Mouse (Mus musculus): ENCODE measurements around the gene Tfe3. TPM values are rescaled to one million over a fixed set of nuclear protein-coding genes. Genes with fewer than 3 reads are reported as not detected.
A peak's percentile ranks its signal among the peaks of the same experiment; 100 is the strongest.
"Not testable (repeated sequence)": the region's sequence is repeated elsewhere in the genome, so short reads cannot be mapped to it uniquely, and the experiment has no call there.

The Tfe3 gene
- polyA plus RNA-seq, 1 experiment from 2014 or later: 21.9 TPM

DNA sequence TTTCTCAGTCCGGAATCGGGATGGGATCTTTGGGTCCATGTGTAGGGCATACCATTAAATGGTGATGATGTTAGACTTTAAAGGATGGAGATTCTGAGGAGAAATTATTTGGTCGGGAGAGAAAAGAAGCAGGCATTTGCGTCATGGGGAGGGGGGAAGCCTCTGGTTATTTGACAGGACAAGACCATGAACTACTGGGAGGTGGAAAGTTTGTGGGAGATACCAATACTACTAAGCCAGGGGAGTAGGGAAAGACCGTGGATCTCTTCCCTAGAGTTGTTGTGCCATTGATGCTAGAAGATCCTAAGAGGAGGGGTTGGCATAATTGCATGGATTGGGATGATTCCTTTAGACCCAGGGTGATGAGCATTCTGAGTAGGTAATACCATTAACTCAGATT, 27.9 kb downstream of the Tfe3 start:
- 18% methylated on average over 5 of the region's 5 CpGs for WGBS
- peaks cover 6% of the 10 kb centered on the region for H3K4me1 ChIP-seq (replicated peaks; ENCODE audit: control insufficient read depth, insufficient read depth, low read length)
- 0 out of 2 replicates have a peak, but pooled peaks have one; percentile 5 for ATAC-seq

DNA sequence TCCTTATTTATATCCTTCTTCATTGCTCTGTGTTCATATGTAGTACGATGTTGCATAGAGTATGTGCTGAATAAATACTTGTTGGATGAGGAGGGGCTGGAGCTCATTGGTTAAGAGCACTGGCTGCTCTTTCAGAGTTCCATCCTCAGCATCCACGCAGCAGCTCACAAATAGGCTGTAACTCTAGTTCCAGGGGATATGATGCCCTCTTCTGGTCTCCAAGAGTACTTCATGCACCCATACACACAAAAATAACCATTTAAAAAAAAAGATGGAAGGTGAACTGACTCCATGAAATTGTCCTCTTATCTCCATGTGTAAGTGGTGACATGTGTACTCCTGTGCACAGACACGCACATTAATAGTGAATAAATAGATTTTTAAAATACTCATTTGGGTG, 31.0 kb downstream of the Tfe3 start:
- no peak overlapping the region for H3K4me2 ChIP-seq (ENCODE audit: low read length)
- no peak overlapping the region for H3K9ac ChIP-seq (replicated peaks; ENCODE audit: low read depth, low read length)
- WGBS: 40% methylated on average over 3 of the region's 3 CpGs
- no peaks in the 10 kb centered on the region for H3K27me3 ChIP-seq (replicated peaks; ENCODE audit: control insufficient read depth, insufficient read depth, low read length)
- no peak for ATAC-seq
- H3K27ac ChIP-seq (ENCODE audit: low read length): no peak overlapping the region
- peaks cover 6% of the 10 kb centered on the region for H3K4me1 ChIP-seq (replicated peaks; ENCODE audit: control insufficient read depth, insufficient read depth, low read length)
- no peak overlapping the region for H3K4me3 ChIP-seq (replicated peaks; ENCODE audit: low read length)
- no peaks in the 10 kb centered on the region for H3K9me3 ChIP-seq (ENCODE audit: control insufficient read depth, low read length)
- H3K36me3 ChIP-seq (ENCODE audit: control insufficient read depth, insufficient read depth): no peaks in the 10 kb centered on the region

More for the DNA sequence above, 27.9 kb downstream of the Tfe3 start:
- no peak overlapping the region for H3K27ac ChIP-seq (ENCODE audit: low read length)
- H3K36me3 ChIP-seq (ENCODE audit: control insufficient read depth, insufficient read depth): no peaks in the 10 kb centered on the region
- H3K27me3 ChIP-seq (replicated peaks; ENCODE audit: control insufficient read depth, insufficient read depth, low read length): no peaks in the 10 kb centered on the region
- peak overlapping the region; percentile 62 for H3K4me3 ChIP-seq (replicated peaks; ENCODE audit: low read length)
- peak overlapping the region; percentile 72 for H3K4me2 ChIP-seq (ENCODE audit: low read length)
- peak overlapping the region; percentile 63 for H3K9ac ChIP-seq (replicated peaks; ENCODE audit: low read depth, low read length)
- H3K9me3 ChIP-seq (ENCODE audit: control insufficient read depth, low read length): no peaks in the 10 kb centered on the region

DNA sequence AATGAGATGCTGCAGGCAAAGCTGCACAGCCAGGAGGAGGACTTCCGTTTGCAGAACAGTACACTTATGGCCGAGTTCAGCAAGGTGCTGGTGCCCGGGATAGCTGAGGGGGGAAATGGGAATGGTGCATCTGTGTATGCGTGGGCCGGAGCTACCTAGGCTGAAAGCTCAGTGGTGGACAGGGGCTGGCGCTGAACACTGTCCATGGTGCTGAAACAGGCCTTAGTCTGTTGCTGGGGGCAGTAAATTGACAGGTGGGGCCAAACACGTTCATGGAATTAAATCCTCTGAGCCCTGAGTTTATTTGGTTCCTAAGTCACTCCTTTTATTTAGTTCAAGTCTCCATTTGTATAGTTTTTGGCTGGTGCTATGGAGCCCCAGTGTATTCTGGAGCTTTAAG, 32.7 kb downstream of the Tfe3 start:
- H3K27ac ChIP-seq (ENCODE audit: low read length): no peak overlapping the region
- no peaks in the 10 kb centered on the region for H3K9me3 ChIP-seq (ENCODE audit: control insufficient read depth, low read length)
- no peak overlapping the region for H3K4me3 ChIP-seq (replicated peaks; ENCODE audit: low read length)
- no peak overlapping the region for H3K4me2 ChIP-seq (ENCODE audit: low read length)
- peaks cover 6% of the 10 kb centered on the region for H3K4me1 ChIP-seq (replicated peaks; ENCODE audit: control insufficient read depth, insufficient read depth, low read length)
- no peak overlapping the region for H3K9ac ChIP-seq (replicated peaks; ENCODE audit: low read depth, low read length)
- ATAC-seq: no peak
- H3K27me3 ChIP-seq (replicated peaks; ENCODE audit: control insufficient read depth, insufficient read depth, low read length): no peaks in the 10 kb centered on the region
- 45% methylated on average over 7 of the region's 7 CpGs for whole genome bisulfite sequencing
- H3K36me3 ChIP-seq (ENCODE audit: control insufficient read depth, insufficient read depth): peaks cover 3% of the 10 kb centered on the region; the same call in 1 of the 2 replicates

DNA sequence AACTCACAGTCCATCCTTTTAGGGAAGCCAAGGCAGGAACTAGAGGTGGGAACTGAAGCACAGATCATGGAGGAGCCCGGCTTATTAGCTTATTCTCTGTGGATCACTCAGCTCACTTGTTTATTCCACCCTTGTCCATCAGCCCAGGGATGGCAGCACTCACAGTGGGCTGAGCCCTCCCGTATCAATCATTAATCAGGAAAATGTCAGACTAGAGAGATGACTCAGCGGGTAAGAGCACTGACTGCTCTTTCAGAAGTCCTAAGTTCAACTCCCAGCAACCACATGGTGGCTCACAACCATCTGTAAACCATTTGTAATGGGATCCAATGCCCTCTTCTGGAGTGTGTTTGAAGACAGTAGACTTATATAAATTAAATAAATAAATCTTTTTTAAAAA, 35.0 kb downstream of the Tfe3 start:
- Histone ChIP-seq H3K4me3 (replicated peaks; ENCODE audit: low read length) (no peak overlapping the region), H3K27me3 (replicated peaks; ENCODE audit: control insufficient read depth, insufficient read depth, low read length) (no peaks in the 10 kb centered on the region), H3K4me2 (ENCODE audit: low read length) (no peak overlapping the region), H3K4me1 (replicated peaks; ENCODE audit: control insufficient read depth, insufficient read depth, low read length) (no peaks in the 10 kb centered on the region), H3K36me3 (ENCODE audit: control insufficient read depth, insufficient read depth) (peaks cover 4% of the 10 kb centered on the region; the same call in 1 of the 2 replicates), H3K9me3 (ENCODE audit: control insufficient read depth, low read length) (no peaks in the 10 kb centered on the region), H3K9ac (replicated peaks; ENCODE audit: low read depth, low read length) (no peak overlapping the region), H3K27ac (ENCODE audit: low read length) (no peak overlapping the region)
- ATAC-seq: no peak
- WGBS: 84% methylated on average over 3 of the region's 3 CpGs

DNA sequence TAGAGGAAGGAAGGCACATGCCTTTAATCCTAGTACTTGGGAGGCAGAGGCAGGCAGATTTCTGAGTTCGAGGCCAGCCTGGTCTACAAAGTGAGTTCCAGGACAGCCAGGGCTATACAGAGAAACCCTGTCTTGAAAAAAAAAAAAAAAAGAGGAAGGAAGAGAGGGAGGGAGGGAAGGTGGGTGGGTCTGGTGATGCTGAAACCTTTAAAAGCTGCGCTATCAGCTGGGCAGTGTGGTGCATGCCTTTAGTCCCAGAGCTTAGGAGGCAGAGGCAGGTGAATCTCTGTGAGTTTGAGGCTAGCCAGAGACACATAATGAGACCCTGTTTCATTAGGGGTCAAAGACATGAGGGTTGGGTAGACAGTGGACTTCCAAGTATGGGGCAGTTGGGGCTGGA, 39.8 kb downstream of the Tfe3 start:
- not testable (repeated sequence) for H3K4me2 ChIP-seq (ENCODE audit: low read length); H3K9me3 ChIP-seq (ENCODE audit: control insufficient read depth, low read length); H3K27ac ChIP-seq (ENCODE audit: low read length); H3K27me3 ChIP-seq (replicated peaks; ENCODE audit: control insufficient read depth, insufficient read depth, low read length); H3K4me3 ChIP-seq (replicated peaks; ENCODE audit: low read length); H3K36me3 ChIP-seq (ENCODE audit: control insufficient read depth, insufficient read depth); H3K4me1 ChIP-seq (replicated peaks; ENCODE audit: control insufficient read depth, insufficient read depth, low read length); H3K9ac ChIP-seq (replicated peaks; ENCODE audit: low read depth, low read length); ATAC-seq
- WGBS: 91% methylated on average over 2 of the region's 2 CpGs

DNA sequence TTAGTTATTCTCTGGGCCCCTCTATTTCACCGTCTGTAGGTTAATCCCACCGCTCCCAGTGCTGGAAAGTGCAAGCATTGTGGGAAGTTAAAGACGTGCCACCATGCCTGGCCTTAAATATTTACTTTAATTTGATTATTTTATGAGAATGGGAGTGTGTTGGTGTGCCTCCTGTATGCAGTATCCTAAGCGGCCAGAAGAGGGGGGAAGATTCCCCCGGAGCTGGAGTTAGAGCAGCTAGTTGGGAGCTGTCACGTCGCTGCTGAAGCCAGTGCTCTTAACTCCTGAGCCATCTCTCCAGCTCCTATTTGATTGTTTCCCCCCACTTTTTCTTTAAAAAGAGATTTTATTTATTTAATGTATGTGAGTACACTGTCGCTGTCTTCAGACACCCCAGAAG, 52.7 kb downstream of the Tfe3 start:
- not testable (repeated sequence) for H3K9ac ChIP-seq (replicated peaks; ENCODE audit: low read depth, low read length); H3K36me3 ChIP-seq (ENCODE audit: control insufficient read depth, insufficient read depth); H3K4me2 ChIP-seq (ENCODE audit: low read length); H3K4me1 ChIP-seq (replicated peaks; ENCODE audit: control insufficient read depth, insufficient read depth, low read length); H3K4me3 ChIP-seq (replicated peaks; ENCODE audit: low read length); H3K9me3 ChIP-seq (ENCODE audit: control insufficient read depth, low read length); ATAC-seq; H3K27ac ChIP-seq (ENCODE audit: low read length); H3K27me3 ChIP-seq (replicated peaks; ENCODE audit: control insufficient read depth, insufficient read depth, low read length)
- WGBS: 58% methylated on average over 8 of the region's 8 CpGs

DNA sequence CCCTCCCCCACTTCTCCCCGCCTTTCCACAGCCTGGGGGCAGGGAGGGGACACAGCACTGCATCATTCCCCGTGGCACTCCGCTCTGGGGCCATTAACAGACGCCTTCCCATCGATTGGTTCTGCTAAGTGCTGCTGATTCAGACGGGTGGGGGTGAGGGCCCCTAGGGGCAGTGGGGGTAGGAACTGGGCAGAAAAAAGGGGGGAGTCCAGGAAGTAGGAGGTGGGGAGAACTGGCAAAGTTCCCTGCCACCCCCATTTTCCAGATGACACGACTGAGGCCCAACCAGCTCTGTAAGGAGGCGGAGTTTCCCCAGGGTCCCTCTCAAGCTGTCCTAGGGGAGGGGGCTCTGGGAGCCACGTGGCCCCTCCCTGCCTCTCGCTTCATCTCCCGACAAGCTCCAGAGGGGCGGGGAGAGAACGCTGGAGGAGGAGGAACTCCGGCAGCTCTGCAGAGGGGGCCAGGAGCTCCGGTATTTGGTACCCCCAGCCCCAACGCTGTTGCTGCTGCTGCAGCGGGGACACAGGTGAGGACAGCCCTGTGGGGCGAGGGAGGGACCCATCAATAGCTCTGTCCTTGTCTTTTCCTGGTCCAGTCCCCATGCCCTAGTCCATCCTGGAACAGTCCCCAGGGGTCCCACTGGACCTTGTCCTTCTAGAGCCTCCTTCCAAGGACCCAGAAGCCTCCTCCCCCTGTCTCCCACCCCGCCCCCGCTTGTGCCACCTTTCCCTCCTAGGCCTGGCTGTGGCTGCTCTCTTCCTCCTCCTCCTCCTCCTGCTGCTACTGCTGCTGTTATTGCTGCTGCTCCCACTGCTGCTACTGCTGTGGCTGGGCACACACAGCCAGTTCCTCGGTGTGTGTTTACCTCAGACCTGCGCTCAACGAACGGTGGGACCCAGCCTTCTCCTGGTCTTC, 59.8 kb downstream of the Tfe3 start, which contains the start of gene Kcnd1:
Gene Kcnd1 (plus strand): TSS at position 425 of the 915 bp plus-strand sequence.
- Histone ChIP-seq H3K9ac (replicated peaks; ENCODE audit: low read depth, low read length) (peak within 1 kb of the TSS; percentile 61), H3K27me3 (replicated peaks; ENCODE audit: control insufficient read depth, insufficient read depth, low read length) (no peaks in the 10 kb centered on the region), H3K27ac (ENCODE audit: low read length) (no peak within 1 kb of the TSS), H3K9me3 (ENCODE audit: control insufficient read depth, low read length) (no peaks in the 10 kb centered on the region), H3K36me3 (ENCODE audit: control insufficient read depth, insufficient read depth) (peaks cover 2% of the 10 kb centered on the region; the same call in 1 of the 2 replicates), H3K4me2 (ENCODE audit: low read length) (peak within 1 kb of the TSS; percentile 49), H3K4me3 (replicated peaks; ENCODE audit: low read length) (peak within 1 kb of the TSS; percentile 45), H3K4me1 (replicated peaks; ENCODE audit: control insufficient read depth, insufficient read depth, low read length) (0 out of 2 replicates have a peak, but pooled peaks cover 3% of the 10 kb centered on the region)
- WGBS: 27% methylated on average over 19 of the region's 24 CpGs
- peak; percentile 79 for ATAC-seq

MicroRNAs within 50 kb of the gene (microRNA counts, 519-probe panel; counts per million panel counts)
- microRNA mmu-miR-1198: 2,625 counts per million, percentile 67 among the panel's probes with 10 or more counts

Small RNA genes lying within 50 kb of the gene (microRNA-seq; reads per million reads assigned to microRNA genes)
- 50.3 reads per million, percentile 44 among the genes with 10 or more reads in this experiment for gene Mir1198

Other genes with a start within 250 kb of the Tfe3 start
- 0.11 and 0.16 TPM in 2 replicates for gene Foxp3, start 188.9 kb upstream of the Tfe3 start, polyA plus RNA-seq (2015; fragmentation: Nextera tagmentation; extraction: Ambion mirVana)
- 4.1 and 4.6 TPM in 2 replicates for gene Ppp1r3f, start 188.3 kb upstream of the Tfe3 start, polyA plus RNA-seq (2015; fragmentation: Nextera tagmentation; extraction: Ambion mirVana)
- 40.5 and 43.9 TPM in 2 replicates for gene Ccdc22, start 157.0 kb upstream of the Tfe3 start, polyA plus RNA-seq (2015; fragmentation: Nextera tagmentation; extraction: Ambion mirVana)
- gene Cacna1f, start 155.5 kb upstream of the Tfe3 start, polyA plus RNA-seq (2015; fragmentation: Nextera tagmentation; extraction: Ambion mirVana): 0.06 and 0.16 TPM in 2 replicates
- gene Syp, start 124.1 kb upstream of the Tfe3 start, polyA plus RNA-seq (2015; fragmentation: Nextera tagmentation; extraction: Ambion mirVana): 120 and 161 TPM in 2 replicates
- 1.5 and 1.6 TPM in 2 replicates for gene Prickle3, start 105.3 kb upstream of the Tfe3 start, polyA plus RNA-seq (2015; fragmentation: Nextera tagmentation; extraction: Ambion mirVana)
- gene Plp2, start 91.2 kb upstream of the Tfe3 start, polyA plus RNA-seq (2015; fragmentation: Nextera tagmentation; extraction: Ambion mirVana): 35.1 and 41.7 TPM in 2 replicates
- gene Magix, start 81.3 kb upstream of the Tfe3 start, polyA plus RNA-seq (2015; fragmentation: Nextera tagmentation; extraction: Ambion mirVana): 0.19 and 0.61 TPM in 2 replicates
- gene Gpkow, start 65.4 kb upstream of the Tfe3 start, polyA plus RNA-seq (2015; fragmentation: Nextera tagmentation; extraction: Ambion mirVana): 53.2 and 53.5 TPM in 2 replicates
- gene Wdr45, start 48.2 kb upstream of the Tfe3 start, polyA plus RNA-seq (2015; fragmentation: Nextera tagmentation; extraction: Ambion mirVana): 36.7 and 40.5 TPM in 2 replicates
- gene Gm45208, start 40.3 kb upstream of the Tfe3 start, polyA plus RNA-seq (2015; fragmentation: Nextera tagmentation; extraction: Ambion mirVana): 0.71 TPM in 1 of 2 replicates, not detected in the other
- gene Praf2, start 34.1 kb upstream of the Tfe3 start, polyA plus RNA-seq (2015; fragmentation: Nextera tagmentation; extraction: Ambion mirVana): 112 and 119 TPM in 2 replicates
- gene Ccdc120, start 11.7 kb upstream of the Tfe3 start, polyA plus RNA-seq (2015; fragmentation: Nextera tagmentation; extraction: Ambion mirVana): 50.0 and 64.2 TPM in 2 replicates
- gene Gripap1, start 27.2 kb downstream of the Tfe3 start, polyA plus RNA-seq (2015; fragmentation: Nextera tagmentation; extraction: Ambion mirVana): 72.6 and 81.9 TPM in 2 replicates
- gene Kcnd1, start 59.7 kb downstream of the Tfe3 start, polyA plus RNA-seq (2015; fragmentation: Nextera tagmentation; extraction: Ambion mirVana): 2.8 and 4.0 TPM in 2 replicates
- 49.9 and 54.1 TPM in 2 replicates for gene Otud5, start 78.8 kb downstream of the Tfe3 start, polyA plus RNA-seq (2015; fragmentation: Nextera tagmentation; extraction: Ambion mirVana)
- 16.9 and 22.4 TPM in 2 replicates for gene Pim2, start 115.7 kb downstream of the Tfe3 start, polyA plus RNA-seq (2015; fragmentation: Nextera tagmentation; extraction: Ambion mirVana)
- 39.4 and 46.0 TPM in 2 replicates for gene Slc35a2, start 121.5 kb downstream of the Tfe3 start, polyA plus RNA-seq (2015; fragmentation: Nextera tagmentation; extraction: Ambion mirVana)
- 218 and 223 TPM in 2 replicates for gene Pqbp1, start 136.7 kb downstream of the Tfe3 start, polyA plus RNA-seq (2015; fragmentation: Nextera tagmentation; extraction: Ambion mirVana)
- gene Timm17b, start 136.8 kb downstream of the Tfe3 start, polyA plus RNA-seq (2015; fragmentation: Nextera tagmentation; extraction: Ambion mirVana): 134 and 155 TPM in 2 replicates
- not detected in 2 replicates for gene Gm10491, start 145.3 kb downstream of the Tfe3 start, polyA plus RNA-seq (2015; fragmentation: Nextera tagmentation; extraction: Ambion mirVana)
- gene Gm10490, start 147.0 kb downstream of the Tfe3 start, polyA plus RNA-seq (2015; fragmentation: Nextera tagmentation; extraction: Ambion mirVana): not detected in 2 replicates
- 101 and 151 TPM in 2 replicates for gene Pcsk1n, start 157.3 kb downstream of the Tfe3 start, polyA plus RNA-seq (2015; fragmentation: Nextera tagmentation; extraction: Ambion mirVana)
- gene Eras, start 166.0 kb downstream of the Tfe3 start, polyA plus RNA-seq (2015; fragmentation: Nextera tagmentation; extraction: Ambion mirVana): not detected in 2 replicates
- gene Hdac6, start 185.3 kb downstream of the Tfe3 start, polyA plus RNA-seq (2015; fragmentation: Nextera tagmentation; extraction: Ambion mirVana): 53.2 and 59.8 TPM in 2 replicates
- gene Gata1, start 215.5 kb downstream of the Tfe3 start, polyA plus RNA-seq (2015; fragmentation: Nextera tagmentation; extraction: Ambion mirVana): not detected in 2 replicates